Mouse (Mus musculus): ENCODE data around the gene Rpl10. TPM values are rescaled to one million over a fixed set of nuclear protein-coding genes. Genes with fewer than 3 reads are reported as not detected.

Gene Rpl10
- polyA plus RNA-seq, 1 experiment from 2014 or later = 551 TPM

GRCm38 (mm10) chrX:74249615-74250014 lies 21.0 kb upstream of the Rpl10 start, which contains the start of gene Flna:
Flna (minus strand) TSS chrX:74249820.
- Histone ChIP-seq H3K4me3 (replicated peaks) (peak within 1 kb of the TSS; percentile 44), H3K4me1 (replicated peaks) (peaks cover 5% of the 10 kb centered on the region; the same call in 1 of the 2 replicates), H3K9ac (replicated peaks) (peak within 1 kb of the TSS; percentile 62), H3K27ac (peak within 1 kb of the TSS; percentile 25; the same call in 1 of the 2 replicates), H3K9me3 (no peaks in the 10 kb centered on the region), H3K27me3 (no peaks in the 10 kb centered on the region), H3K4me2 (replicated peaks) (peak within 1 kb of the TSS; percentile 63), H3K36me3 (no peaks in the 10 kb centered on the region)
- no peak for ATAC-seq
- 25% methylated on average over 35 of the region's 38 CpGs for WGBS

- no peaks in the 10 kb centered on the region for H3K27me3 ChIP-seq
- H3K9ac ChIP-seq (replicated peaks) = peak within 1 kb of the TSS; percentile 76
- peak within 1 kb of the TSS; percentile 84 for H3K27ac ChIP-seq
- peak; percentile 98 for ATAC-seq
- H3K4me2 ChIP-seq (replicated peaks) = peak within 1 kb of the TSS; percentile 75
- 35% methylated on average over 39 of the region's 39 CpGs for WGBS
- H3K9me3 ChIP-seq = no peaks in the 10 kb centered on the region
- H3K4me1 ChIP-seq (replicated peaks) = peaks cover 6% of the 10 kb centered on the region
- H3K36me3 ChIP-seq = peaks cover 11% of the 10 kb centered on the region; the same call in 1 of the 2 replicates
- H3K4me3 ChIP-seq (replicated peaks) = peak within 1 kb of the TSS; percentile 55
Measured at GRCm38 (mm10) chrX:74254153-74254887, 16.3 kb upstream of the Rpl10 start, which contains the start of gene Emd. Emd (plus strand) TSS chrX:74254687.

GRCm38 (mm10) chrX:74254888-74255565 lies 15.6 kb upstream of the Rpl10 start:
- no peaks in the 10 kb centered on the region for H3K27me3 ChIP-seq

GRCm38 (mm10) chrX:74257746-74258145 lies 12.9 kb upstream of the Rpl10 start:
- no peak overlapping the region for H3K27ac ChIP-seq
- ATAC-seq = no peak
- peaks cover 6% of the 10 kb centered on the region for H3K4me1 ChIP-seq (replicated peaks)
- no peaks in the 10 kb centered on the region for H3K9me3 ChIP-seq
- no peak overlapping the region for H3K9ac ChIP-seq (replicated peaks)
- peaks cover 11% of the 10 kb centered on the region; the same call in 1 of the 2 replicates for H3K36me3 ChIP-seq
- no peak overlapping the region for H3K4me3 ChIP-seq (replicated peaks)
- H3K27me3 ChIP-seq = no peaks in the 10 kb centered on the region
- WGBS = 97% methylated on average over 3 of the region's 3 CpGs
- H3K4me2 ChIP-seq (replicated peaks) = no peak overlapping the region

More at GRCm38 (mm10) chrX:74254888-74255565, 15.6 kb upstream of the Rpl10 start:
- peak overlapping the region; percentile 75 for H3K4me2 ChIP-seq (replicated peaks)
- H3K4me3 ChIP-seq (replicated peaks) = peak overlapping the region; percentile 55
- WGBS = 32% methylated on average over 30 of the region's 31 CpGs
- H3K9me3 ChIP-seq = no peaks in the 10 kb centered on the region
- ATAC-seq = peak; percentile 78
- peak overlapping the region; percentile 76 for H3K9ac ChIP-seq (replicated peaks)
- peaks cover 6% of the 10 kb centered on the region for H3K4me1 ChIP-seq (replicated peaks)
- peaks cover 11% of the 10 kb centered on the region; the same call in 1 of the 2 replicates for H3K36me3 ChIP-seq
- H3K27ac ChIP-seq = peak overlapping the region; percentile 84

- Histone ChIP-seq H3K9me3 (no peaks in the 10 kb centered on the region), H3K27ac (peak overlapping the region; percentile 97), H3K27me3 (no peaks in the 10 kb centered on the region), H3K4me1 (replicated peaks) (peaks cover 10% of the 10 kb centered on the region), H3K4me2 (replicated peaks) (peak overlapping the region; percentile 51), H3K9ac (replicated peaks) (peak overlapping the region; percentile 61), H3K4me3 (replicated peaks) (peak overlapping the region; percentile 66), H3K36me3 (peaks cover 12% of the 10 kb centered on the region)
- peak; percentile 51 for ATAC-seq
- 21% methylated on average over 3 of the region's 3 CpGs for WGBS
Measured at GRCm38 (mm10) chrX:74269736-74270061, 913 bp upstream of the Rpl10 start.

GRCm38 (mm10) chrX:74270902-74271551 lies 415 bp downstream of the Rpl10 start:
- H3K4me1 ChIP-seq (replicated peaks) = peaks cover 10% of the 10 kb centered on the region
- H3K27me3 ChIP-seq = no peaks in the 10 kb centered on the region
- H3K9ac ChIP-seq (replicated peaks) = peak overlapping the region; percentile 78
- peak overlapping the region; percentile 64 for H3K4me2 ChIP-seq (replicated peaks)
- no peaks in the 10 kb centered on the region for H3K9me3 ChIP-seq
- ATAC-seq = 0 out of 2 replicates have a peak, but pooled peaks have one; percentile 0
- H3K27ac ChIP-seq = peak overlapping the region; percentile 45; the same call in 1 of the 2 replicates
- peaks cover 12% of the 10 kb centered on the region for H3K36me3 ChIP-seq
- WGBS = 21% methylated on average over 27 of the region's 27 CpGs
- H3K4me3 ChIP-seq (replicated peaks) = peak overlapping the region; percentile 66

GRCm38 (mm10) chrX:74273422-74274322 lies 3.1 kb downstream of the Rpl10 start:
- Histone ChIP-seq H3K4me1 (replicated peaks) (peaks cover 10% of the 10 kb centered on the region), H3K9ac (replicated peaks) (no peak overlapping the region), H3K4me3 (replicated peaks) (no peak overlapping the region), H3K4me2 (replicated peaks) (no peak overlapping the region), H3K27me3 (no peaks in the 10 kb centered on the region), H3K27ac (peak overlapping the region; percentile 14; the same call in 1 of the 2 replicates), H3K9me3 (no peaks in the 10 kb centered on the region), H3K36me3 (peaks cover 12% of the 10 kb centered on the region)
- ATAC-seq = no peak
- 34% methylated on average over 10 of the region's 10 CpGs for WGBS

- no peak for ATAC-seq
- H3K9ac ChIP-seq (replicated peaks) = no peak overlapping the region
- peaks cover 5% of the 10 kb centered on the region; the same call in 1 of the 2 replicates for H3K4me1 ChIP-seq (replicated peaks)
- no peaks in the 10 kb centered on the region for H3K9me3 ChIP-seq
- H3K36me3 ChIP-seq = peaks cover 7% of the 10 kb centered on the region; the same call in 1 of the 2 replicates
- no peak overlapping the region for H3K27ac ChIP-seq
- WGBS = 76% methylated on average over 8 of the region's 8 CpGs
- H3K4me2 ChIP-seq (replicated peaks) = no peak overlapping the region
- H3K27me3 ChIP-seq = no peaks in the 10 kb centered on the region
- H3K4me3 ChIP-seq (replicated peaks) = no peak overlapping the region
Measured at GRCm38 (mm10) chrX:74277916-74278315, 7.3 kb downstream of the Rpl10 start.

GRCm38 (mm10) chrX:74281041-74281731 lies 10.6 kb downstream of the Rpl10 start:
- peak overlapping the region; percentile 61 for H3K4me2 ChIP-seq (replicated peaks)
- H3K9me3 ChIP-seq = no peaks in the 10 kb centered on the region
- peak overlapping the region; percentile 61 for H3K4me3 ChIP-seq (replicated peaks)
- H3K27me3 ChIP-seq = no peaks in the 10 kb centered on the region
- no peak; the same call in 1 of the 2 replicates for ATAC-seq
- WGBS = 12% methylated on average over 14 of the region's 14 CpGs
- H3K36me3 ChIP-seq = no peaks in the 10 kb centered on the region
- 0 out of 2 replicates have a peak overlapping the region, but pooled peaks have one; percentile 5 for H3K27ac ChIP-seq
- H3K4me1 ChIP-seq (replicated peaks) = peaks cover 14% of the 10 kb centered on the region
- peak overlapping the region; percentile 82 for H3K9ac ChIP-seq (replicated peaks)

- Histone ChIP-seq H3K4me2 (replicated peaks) (peak within 1 kb of the TSS; percentile 61), H3K4me3 (replicated peaks) (peak within 1 kb of the TSS; percentile 61), H3K36me3 (no peaks in the 10 kb centered on the region), H3K27me3 (no peaks in the 10 kb centered on the region), H3K9me3 (no peaks in the 10 kb centered on the region), H3K27ac (peak within 1 kb of the TSS; percentile 77), H3K4me1 (replicated peaks) (peaks cover 14% of the 10 kb centered on the region), H3K9ac (replicated peaks) (peak within 1 kb of the TSS; percentile 82)
- peak; percentile 65 for ATAC-seq
- WGBS = 20% methylated on average over 16 of the region's 16 CpGs
Measured at GRCm38 (mm10) chrX:74281732-74282394, 11.3 kb downstream of the Rpl10 start, which contains the start of the genes Taz and Dnase1l1. Taz (plus strand) TSS chrX:74281912. Dnase1l1 (minus strand) TSS chrX:74282337.

Data from midbrain, embryonic 13.5 days (tissue).